Mouse (Mus musculus) cortical plate, adult 2 months (tissue): ENCODE measurements around the gene Zmat1. TPM values are rescaled to one million over a fixed set of nuclear protein-coding genes. Genes with fewer than 3 reads are reported as not detected.

ENCODE experiments used
- H3K27ac ChIP-seq: fragments of 200-500 bp; 2 replicates; pipeline ENCODE4 v1.5.1; 2012; ENCODE audit warnings: low read length, control low read depth, inconsistent platforms; ENCODE audit not compliant: insufficient read depth
- H3K4me1 ChIP-seq: fragments of 200-500 bp; 2 replicates; pipeline ENCODE4 v1.6.1; 2011; ENCODE audit warnings: low read length; ENCODE audit not compliant: control insufficient read depth, insufficient read depth
- H3K4me3 ChIP-seq: fragments of 200-500 bp; 2 replicates; pipeline ENCODE4 v1.5.1; 2011; ENCODE audit warnings: mild to moderate bottlenecking, low read length, control low read depth; ENCODE audit not compliant: insufficient read depth
- CTCF ChIP-seq: fragments of 200-500 bp; IDR thresholded peaks from 2 replicates; pipeline ENCODE4 v1.5.1; 2011; ENCODE audit warnings: mild to moderate bottlenecking, control low read depth, low read length; ENCODE audit not compliant: insufficient read depth; ENCODE audit errors: extremely low read depth
- POLR2A ChIP-seq: fragments of 200-500 bp; IDR thresholded peaks from 2 replicates; pipeline ENCODE4 v1.6.1; 2011; ENCODE audit warnings: mild to moderate bottlenecking, low read length, control low read depth; ENCODE audit not compliant: insufficient read depth; ENCODE audit errors: extremely low read depth
- polyA plus RNA-seq: library from polyadenylated mRNA; depleted of rRNA; stranded (reverse); fragments of >200 nt; gene quantifications from 2 replicates; pipeline ENCODE4 v1.2.3, GENCODE M21; 2012; rRNA removed

The Zmat1 gene
- polyA plus RNA-seq, 1 experiment = 6.1 TPM

GRCm38 (mm10) chrX:134929927-134930326 is 79.1 kb downstream of the Zmat1 start:
- Histone ChIP-seq H3K27ac (no peak overlapping the region), H3K4me3 (no peak overlapping the region), H3K4me1 (no peaks in the 10 kb centered on the region)
- TF ChIP-seq POLR2A (no peak), CTCF (no peak)

- TF ChIP-seq POLR2A = no peak
- TF ChIP-seq CTCF = no peak
- Histone ChIP-seq H3K4me1 (no peaks in the 10 kb centered on the region), H3K27ac (no peak overlapping the region), H3K4me3 (no peak overlapping the region)
Measured at GRCm38 (mm10) chrX:134925058-134925457, 84.0 kb downstream of the Zmat1 start.

- H3K4me1 ChIP-seq = no peaks in the 10 kb centered on the region
- TF ChIP-seq CTCF = no peak
- no peak overlapping the region for H3K4me3 ChIP-seq
- no peak overlapping the region for H3K27ac ChIP-seq
Measured at GRCm38 (mm10) chrX:134923675-134924424, 85.2 kb downstream of the Zmat1 start.

Other genes starting within 250 kb of the Zmat1 start
- 44.5 and 45.9 TPM in 2 replicates for gene Armcx2, start 200.0 kb downstream of the Zmat1 start, polyA plus RNA-seq
- 0.08 and 0.19 TPM in 2 replicates for gene Nxf2, start 44.5 kb downstream of the Zmat1 start, polyA plus RNA-seq
- gene Gm15023, start 168.4 kb upstream of the Zmat1 start, polyA plus RNA-seq = 0.02 TPM in 1 of 2 replicates, not detected in the other
- gene Tceal6, start 201.5 kb upstream of the Zmat1 start, polyA plus RNA-seq = 131 and 146 TPM in 2 replicates